Mouse (Mus musculus): Measurements from ENCODE around the gene Mmp28. TPM values are rescaled to one million over a fixed set of nuclear protein-coding genes. Genes with fewer than 3 reads are reported as not detected.

The Mmp28 gene
- 1 to 10 TPM; 1.7 to 2.6 (median 2.1) TPM for total RNA-seq (2022)

DNA sequence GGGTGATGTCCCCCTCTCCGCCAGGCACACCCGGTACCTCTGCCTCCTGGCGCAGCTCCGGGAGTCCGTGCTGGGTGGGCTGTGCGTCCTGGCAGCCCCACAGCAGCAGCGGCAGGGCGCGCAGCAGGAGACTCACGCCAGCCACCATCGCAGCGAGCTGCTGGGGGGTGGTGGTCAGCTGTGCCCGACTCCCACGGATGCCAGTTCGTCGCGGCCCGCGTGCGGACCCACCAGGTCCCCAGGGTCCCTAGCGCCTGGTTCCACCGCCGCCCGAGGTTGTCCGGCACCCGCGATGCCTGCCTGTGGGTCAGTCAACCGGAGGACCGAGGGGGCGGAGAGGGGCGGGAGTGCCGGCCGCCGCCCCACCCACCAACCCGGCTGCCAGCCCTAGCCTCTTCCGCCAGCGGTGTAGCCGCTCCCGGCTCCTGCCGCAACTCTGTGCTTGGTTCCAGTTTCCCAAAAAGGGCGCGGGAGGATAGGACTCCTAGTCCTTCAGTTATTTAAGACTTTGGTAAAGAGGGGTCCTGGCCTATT is at the start of gene Mmp28:
Gene Mmp28, minus strand, starts transcription at position 361 of the 534 bp plus-strand sequence.
- DNase-seq (ENCODE audit: low spot score in 2 of 2) = peak; percentile 28 to 45

DNA sequence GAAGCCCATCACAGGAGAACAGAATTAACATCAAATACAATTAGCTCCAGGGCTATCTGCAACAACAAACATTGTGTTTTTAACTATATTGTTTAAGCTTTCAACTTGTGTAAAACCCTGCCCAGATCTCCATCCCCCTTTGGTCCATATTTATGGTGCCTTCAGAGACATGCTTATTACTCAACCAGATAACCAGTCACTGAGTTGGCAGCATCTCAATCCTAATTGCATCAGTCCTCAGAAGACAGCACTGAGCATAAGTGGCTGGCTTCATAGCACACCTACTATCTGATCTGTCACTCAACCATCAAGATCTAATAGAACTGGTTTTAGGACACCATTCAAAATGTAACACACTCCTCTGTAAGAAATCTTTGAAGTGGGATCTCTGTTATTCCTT is 46.6 kb upstream of the Mmp28 start:
- DNase-seq (ENCODE audit: low spot score in 2 of 2) = no peak

DNA sequence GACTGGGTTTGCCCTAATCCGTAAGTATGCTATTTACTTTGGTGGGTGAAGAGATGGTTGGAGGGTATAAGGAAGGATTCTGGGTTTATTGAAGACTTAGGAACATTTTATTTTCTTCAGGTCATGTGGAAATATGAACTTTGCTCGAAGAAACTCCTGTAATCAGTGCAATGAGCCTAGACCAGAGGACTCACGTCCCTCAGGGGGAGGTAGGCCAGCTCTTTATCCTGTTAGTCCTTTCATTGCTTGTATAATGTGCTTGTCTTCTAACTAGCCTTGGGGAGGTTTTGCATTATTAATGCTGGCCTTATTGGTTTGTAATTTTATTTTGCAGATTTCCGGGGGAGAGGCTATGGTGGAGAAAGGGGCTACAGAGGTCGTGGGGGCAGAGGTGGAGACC is 41.4 kb upstream of the Mmp28 start:
- DNase-seq (ENCODE audit: low spot score in 2 of 2) = no peak

DNA sequence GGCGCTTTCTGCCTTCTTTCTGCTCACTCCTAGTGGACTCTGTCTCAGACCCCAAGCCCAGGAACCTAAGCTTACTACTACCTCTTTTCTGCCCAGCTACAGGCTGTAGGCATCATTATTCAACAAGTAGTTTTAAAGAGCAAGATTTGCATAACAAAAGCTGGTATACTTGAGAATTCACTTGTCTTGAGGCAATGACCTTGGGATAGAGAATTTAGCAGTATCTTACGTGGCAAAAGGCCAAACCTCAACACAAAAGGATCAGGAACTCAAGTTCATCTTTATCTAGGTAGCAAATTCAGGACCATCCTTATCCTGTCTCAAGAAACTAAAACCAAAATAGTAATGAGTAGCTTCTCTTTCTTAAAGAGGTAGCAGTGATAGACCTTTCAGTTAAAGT is 32.7 kb upstream of the Mmp28 start:
- no peak for DNase-seq (ENCODE audit: low spot score in 2 of 2)

DNA sequence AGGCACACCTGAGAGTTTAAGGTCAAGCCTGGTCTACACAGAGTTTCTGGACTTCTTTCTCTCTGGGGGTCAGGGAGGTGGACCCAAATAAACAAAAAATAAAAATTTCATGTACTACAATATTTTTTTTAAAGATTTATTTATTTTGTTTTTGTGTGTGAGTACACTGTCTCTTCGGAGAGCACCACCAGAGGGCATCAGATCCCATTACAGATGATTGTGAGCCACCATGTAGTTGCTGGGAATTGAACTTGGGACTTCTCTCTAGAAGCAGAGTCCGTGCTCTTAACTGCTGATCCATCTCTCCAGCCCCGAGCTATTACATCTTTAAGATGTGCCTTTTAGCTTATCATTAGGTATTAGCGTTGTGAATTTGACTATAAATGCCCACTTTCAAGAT is 28.6 kb upstream of the Mmp28 start:
- no peak for DNase-seq (ENCODE audit: low spot score in 2 of 2)

DNA sequence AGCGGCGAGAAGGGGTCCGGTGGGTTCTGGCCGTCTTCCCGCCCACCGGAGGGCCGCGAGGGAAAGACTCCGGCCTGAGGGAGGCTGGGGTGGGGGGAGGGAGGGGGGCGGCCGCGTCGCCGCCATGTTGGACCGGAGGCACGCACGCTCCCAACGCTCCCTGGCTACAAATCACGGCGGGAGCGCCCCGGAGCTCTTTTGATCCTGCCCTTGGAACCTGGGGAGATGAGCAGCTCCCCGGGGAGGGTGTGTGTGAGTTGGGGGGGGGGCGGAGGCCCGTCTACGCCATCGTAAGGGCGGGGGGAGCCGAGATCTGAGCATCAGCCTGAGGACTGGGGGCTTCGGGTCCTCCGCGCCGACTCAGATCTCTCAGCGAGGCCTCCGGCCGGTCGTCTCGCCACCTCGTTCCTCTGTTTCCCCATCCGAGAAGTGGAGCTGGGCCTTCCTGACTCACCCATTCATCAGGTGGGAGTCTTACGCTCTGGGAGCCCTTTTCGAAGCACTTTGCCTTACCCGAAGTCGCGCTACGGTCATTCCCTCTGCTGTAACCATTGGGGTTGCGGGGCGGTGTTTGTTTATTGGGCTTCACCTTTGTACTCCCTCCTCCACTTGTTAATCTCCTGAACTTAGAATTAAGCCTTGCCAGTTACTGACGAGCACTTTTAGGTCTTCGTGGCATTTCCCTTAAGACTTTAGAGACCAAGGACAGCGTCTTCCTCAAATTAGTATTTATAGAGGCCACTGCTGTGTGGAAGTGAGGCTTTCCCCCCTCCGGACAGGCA is 10.6 kb upstream of the Mmp28 start:
- no peak for DNase-seq (ENCODE audit: low spot score in 2 of 2)

DNA sequence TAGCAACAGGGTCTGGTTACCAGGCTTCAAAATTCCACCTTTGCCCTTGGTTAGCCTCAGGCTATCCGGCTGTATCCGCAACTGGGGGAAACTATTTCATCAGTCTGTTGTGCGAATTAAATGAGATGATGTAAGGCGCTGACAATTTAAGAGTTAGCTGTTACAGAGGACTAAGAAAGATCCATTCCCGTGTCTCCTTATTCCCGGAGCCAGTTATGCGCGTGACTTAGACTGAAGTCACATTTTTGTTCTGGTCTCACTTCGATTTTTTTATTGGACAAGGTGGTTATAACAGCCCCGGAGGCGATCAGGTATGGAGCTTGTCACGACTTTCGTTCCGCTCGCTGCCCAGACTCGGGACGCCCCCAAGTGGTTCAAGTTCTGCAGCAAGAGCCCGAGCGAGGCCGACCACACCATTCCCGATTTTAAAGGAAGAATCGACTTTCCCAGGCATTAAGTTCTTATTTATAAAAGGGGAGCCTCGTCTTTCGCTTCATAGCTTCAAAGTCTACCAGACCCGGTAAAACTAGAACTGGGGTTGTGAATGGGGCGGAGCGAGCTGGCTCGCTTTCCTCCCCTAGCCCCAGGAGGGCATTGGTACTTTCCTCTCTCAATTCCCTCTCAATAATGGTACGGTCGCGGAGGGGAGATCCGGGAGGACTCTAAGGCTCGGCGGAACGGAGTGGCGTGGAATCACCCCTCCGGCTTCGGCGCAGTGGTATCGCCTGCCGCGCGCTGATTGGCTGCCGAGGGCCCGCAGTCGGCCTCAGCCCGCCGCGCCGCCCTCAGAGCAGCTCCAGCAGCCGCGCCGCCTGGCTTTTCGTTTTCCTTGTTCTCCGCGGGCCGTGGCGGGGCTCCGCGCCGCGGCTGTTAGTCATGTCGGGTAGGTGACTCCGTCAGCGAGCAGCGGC is 9.7 kb upstream of the Mmp28 start, which contains the start of gene Taf15:
Gene Taf15, plus strand, starts transcription at position 763 of the 911 bp plus-strand sequence.
- peak; percentile 94 to 97 for DNase-seq (ENCODE audit: low spot score in 2 of 2)

DNA sequence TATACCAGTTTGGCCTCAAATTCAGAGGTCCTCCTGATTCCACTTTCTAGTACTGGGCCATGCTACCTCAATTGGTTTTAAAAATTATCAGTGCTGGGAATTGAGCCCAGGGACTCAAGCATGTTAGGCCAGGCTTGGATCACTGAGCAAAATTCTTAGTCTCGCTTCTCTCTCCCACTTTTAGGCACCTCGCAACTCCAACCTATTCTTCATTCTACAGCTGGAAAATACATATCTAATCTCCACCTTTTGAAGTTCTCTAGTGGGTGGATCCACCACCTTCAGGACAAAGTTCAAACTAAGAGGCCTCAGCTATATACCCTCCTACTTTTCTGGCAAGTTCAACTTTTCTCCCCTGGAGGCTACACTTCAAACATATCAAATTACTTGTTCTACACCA is 8.9 kb upstream of the Mmp28 start:
- DNase-seq (ENCODE audit: low spot score in 2 of 2) = no peak

DNA sequence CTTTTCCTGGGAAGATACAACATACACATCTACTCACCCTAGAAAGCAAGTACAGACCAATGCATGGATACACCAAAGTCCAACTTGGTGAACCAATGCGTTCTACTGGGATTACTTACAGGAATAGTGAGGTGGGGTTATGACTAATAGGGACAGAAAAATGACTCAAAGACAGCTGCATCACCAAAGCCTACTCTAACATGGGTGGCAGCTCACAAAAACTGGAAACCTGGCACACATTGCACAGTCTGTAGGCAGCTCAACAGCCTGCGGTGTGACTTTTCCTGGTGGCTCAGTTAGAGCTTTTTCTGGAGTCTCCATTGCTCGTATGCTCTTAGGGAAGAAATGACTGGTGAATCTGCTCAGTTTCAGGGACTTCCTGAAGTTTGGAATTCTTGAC is 5.9 kb upstream of the Mmp28 start:
- no peak for DNase-seq (ENCODE audit: low spot score in 2 of 2)

DNA sequence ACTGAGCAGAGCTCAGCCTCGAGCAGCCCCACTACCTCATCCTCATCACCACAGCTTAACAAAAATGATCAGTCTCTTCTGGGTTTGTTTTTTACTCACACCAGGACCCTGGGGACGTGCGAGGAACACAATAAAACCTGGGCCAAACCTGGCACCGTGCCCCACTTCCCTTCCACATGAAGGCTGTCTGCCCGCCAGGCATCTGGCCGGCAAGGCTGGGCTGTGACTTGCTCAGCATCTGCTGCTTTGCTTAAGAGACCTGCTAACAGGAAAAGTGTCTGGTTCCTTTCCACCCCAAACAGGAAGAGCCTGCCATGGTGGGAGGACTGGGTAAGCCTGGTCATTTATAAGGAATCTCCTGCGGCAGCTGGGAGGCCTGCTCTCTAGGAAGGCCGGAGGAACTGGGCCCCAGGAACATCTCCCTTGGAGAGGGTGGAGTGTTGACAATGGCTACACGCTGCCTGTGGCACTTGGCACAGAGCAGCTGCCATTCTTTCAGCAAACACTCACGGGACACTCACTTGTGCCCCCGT is 4.3 kb upstream of the Mmp28 start:
- DNase-seq (ENCODE audit: low spot score in 2 of 2) = peak; percentile 45 to 70

DNA sequence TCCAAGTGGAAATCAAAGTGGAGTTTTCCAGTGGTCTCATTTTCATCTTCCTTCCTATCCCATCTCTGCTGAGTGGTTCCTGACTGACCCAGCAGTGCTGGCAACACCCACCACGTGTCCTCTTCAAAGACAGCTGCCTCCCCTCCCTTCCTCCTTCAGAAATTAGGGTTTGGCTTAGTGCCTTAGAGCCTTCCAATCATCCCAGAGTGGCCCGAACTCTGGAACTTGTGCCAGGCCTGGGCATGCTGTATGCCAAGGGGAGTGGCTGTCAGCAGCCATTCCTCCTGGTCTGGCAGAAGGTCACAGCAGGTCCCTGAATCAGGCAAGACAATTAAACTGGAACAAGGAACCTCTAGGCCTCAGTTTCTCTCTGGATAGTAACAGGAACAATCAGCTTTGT is 3.1 kb upstream of the Mmp28 start:
- no peak for DNase-seq (ENCODE audit: low spot score in 2 of 2)

DNA sequence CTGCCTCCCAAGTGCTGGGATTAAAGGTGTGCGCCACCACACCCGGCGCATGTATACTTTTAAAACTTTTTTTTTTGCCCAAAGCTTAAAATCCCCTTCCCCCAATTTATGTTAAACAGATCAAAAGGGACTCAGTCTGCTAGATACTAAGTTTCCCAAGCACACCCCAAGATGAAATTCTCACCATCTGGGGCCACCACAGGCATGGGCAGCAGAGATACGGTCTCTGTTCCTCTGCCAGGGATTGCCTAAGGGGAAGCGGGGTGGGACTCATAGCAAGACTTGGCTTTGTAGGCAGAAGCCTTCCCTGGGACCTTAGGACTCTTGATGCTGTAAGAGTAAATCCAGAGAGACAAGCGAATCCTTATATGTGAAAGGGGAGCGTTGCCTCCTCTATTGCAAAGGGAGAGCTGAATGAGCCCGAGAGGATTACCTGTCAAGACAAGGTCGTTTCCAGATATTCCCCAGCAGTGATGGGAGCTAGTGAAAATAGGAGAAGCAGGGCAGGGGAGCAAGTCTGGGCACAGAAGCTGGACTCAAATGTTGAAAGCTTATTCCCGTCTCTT is 1.3 kb downstream of the Mmp28 start:
- no peak for DNase-seq (ENCODE audit: low spot score in 2 of 2)

DNA sequence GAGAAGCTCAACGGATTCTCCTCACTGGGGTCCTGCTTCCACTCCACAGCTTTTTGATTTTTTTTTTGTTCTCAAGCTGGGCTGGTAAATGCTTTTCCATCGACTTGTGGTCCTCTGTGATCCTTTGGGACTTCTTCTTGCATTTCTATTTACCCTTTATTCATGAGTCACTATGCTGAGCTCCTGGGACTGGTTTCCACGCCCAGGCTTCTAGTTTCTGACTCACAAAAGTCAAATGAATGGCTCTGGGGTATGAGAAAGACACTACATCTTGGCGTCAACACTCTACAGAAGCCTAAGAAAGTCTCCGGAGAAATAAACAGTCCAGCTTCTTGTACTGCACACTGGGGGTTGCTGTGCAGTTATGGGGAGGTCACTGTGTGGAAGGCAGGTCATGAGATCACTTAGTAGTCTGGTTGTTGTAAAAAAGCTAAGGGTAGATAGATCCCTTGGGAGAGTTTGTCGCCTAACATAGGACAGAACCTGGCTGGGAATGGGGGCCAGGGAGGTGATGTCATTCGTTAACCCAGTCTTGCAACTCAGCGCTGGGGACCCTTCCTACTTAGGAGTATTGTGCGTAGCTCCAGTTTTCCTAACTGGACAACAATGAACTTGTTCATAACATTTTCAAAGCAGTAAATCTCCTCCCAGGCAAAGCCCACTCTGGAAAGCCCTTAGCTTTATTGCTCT is 4.8 kb downstream of the Mmp28 start:
- no peak for DNase-seq (ENCODE audit: low spot score in 2 of 2)

DNA sequence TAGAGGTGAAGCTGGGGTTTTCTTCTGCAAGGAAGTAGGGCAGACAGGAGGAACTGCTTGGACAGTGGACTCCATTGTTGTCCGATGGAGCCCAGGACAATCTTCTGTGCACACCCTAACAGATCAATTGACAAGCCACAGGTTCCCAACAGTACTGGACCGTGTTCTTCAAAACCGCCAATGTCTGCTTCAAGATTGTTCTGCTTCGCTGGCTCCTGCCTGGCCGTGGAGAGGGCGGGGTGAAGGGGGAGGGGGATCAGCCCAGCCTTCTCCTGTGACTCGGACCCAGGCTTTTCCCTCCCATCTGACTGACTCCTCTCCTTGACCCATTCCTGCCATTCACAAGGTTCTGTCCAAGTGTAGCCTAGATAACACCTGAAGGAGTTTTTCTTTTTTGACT is 5.6 kb downstream of the Mmp28 start:
- DNase-seq (ENCODE audit: low spot score in 2 of 2) = no peak

DNA sequence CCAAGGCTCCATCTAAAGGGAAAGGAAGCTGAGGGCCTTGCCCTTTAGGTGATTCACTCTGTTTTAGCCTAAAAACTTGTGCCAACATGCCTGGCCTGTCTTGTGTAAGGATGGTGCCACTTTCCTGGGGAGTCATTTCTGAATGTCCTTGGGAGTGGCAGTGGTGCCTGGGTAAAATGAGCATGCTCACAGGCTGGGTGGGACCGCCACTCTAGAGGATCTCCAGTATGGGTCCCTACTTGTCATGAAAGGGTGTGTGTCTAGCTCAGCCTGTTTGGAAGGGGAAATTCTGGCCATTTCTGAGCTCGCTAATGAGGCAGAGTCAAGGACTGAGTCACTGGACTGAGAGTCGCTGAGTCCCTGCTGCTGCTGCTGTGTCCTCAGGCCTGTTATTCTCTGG is 7.3 kb downstream of the Mmp28 start:
- no peak for DNase-seq (ENCODE audit: low spot score in 2 of 2)

DNA sequence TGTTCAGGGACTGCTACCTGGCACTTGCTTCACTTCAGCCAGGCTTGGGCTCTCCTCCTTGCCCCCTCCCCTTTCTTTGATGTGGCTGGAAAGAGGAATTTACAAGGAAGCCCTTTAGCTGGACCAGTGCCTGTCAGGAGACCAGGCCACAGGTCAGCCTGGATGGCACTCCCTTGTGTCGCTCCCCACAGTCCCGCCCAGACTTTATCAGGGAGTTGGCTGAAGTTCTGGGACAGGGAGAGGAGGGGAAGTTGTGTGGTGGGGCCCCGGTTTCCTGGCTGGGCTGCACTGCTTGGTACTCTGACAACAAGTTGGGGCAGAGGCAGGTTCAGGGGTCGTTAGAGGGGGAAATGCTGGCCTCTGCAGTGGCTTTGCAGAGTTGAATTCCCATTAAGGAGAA is 8.3 kb downstream of the Mmp28 start:
- DNase-seq (ENCODE audit: low spot score in 2 of 2) = no peak

DNA sequence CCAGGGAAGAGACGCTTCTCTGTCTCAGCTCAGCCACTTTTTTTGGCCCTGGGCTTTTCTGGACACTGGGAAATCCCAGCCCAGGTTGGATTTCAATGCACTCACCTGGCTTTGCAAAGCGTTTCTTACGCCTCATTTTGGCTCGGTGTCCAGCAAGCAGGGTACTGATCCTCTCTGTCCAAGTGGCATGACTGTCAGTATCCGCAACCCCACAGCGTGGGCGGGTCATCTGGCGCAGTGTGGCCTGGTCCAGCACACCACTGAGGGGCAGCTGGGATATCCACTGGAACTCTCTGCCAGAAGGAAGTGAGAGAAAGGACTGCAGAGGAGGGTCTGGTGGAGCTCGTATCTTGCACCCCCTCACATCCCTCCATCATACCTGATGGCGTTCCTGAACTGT is 11.6 kb downstream of the Mmp28 start:
- DNase-seq (ENCODE audit: low spot score in 2 of 2) = no peak

DNA sequence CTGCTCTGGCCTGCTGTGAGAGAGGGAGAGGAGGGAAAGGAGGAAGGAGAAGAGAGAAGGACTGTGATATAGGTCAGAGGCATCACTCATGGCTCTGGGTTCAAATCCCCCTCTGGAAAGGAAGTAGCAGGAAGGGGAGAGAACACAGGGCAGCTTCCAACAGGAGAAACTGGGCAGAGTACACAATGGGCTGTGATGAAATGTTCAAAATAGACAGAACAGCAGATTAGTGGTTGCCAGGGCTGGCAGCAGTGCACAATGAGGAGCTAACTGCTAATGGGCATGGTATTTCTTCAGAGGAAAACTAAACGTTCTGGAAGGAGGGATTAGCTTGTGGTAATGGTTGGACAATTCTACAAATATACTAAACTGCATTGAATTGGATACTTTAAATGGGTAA is 12.3 kb downstream of the Mmp28 start:
- no peak for DNase-seq (ENCODE audit: low spot score in 2 of 2)

DNA sequence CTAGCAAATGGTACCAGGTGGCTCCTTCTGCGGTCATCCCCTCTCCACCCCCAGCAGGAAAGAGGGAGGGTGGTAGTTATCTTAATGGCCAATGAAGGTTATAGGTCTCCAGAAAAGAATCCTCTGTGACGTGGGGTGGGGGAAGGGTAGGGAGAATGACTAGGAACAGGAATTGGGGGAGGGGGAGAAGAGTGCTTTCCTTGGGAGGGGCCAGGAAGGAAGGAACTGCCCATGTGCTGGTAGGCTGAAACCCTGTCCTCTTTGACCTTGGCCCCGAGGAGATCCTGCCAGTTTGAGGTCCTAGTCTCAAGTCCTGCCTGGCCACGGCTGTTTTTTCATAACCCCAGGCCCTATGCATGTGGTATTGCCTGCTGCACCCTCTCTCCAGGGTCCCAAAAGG is 13.6 kb downstream of the Mmp28 start:
- DNase-seq (ENCODE audit: low spot score in 2 of 2) = no peak

DNA sequence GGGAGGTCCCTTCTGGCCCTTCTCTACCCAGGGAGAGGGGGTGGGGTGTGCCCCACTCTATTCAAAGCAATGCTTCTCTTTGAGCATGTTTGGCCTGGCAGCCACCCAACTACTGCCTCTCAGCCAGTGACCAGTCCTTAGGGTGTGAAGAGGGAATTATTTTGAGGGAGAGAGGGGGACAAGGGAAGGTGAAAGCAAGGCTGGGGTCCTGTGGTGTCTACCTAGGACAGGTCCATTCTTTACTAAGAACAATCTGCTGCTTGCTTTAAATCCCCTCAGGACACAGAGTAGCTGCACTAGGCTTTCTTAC is 14.0 kb downstream of the Mmp28 start:
- DNase-seq (ENCODE audit: low spot score in 2 of 2) = no peak
